Mouse (Mus musculus) erythroblast, adult 5-6 weeks (primary cell): ENCODE measurements around the gene Ufsp1. TPM values are rescaled to one million over a fixed set of nuclear protein-coding genes. Genes with fewer than 3 reads are reported as not detected.
"Not testable (repeated sequence)": the region's sequence is repeated elsewhere in the genome, so short reads cannot be mapped to it uniquely, and the experiment has no call there.

Source experiments
- ATAC-seq: replicated peaks from 2 replicates; pipeline ENCODE4 v1.8.0; 2016; ENCODE audit warnings: moderate number of reproducible peaks, mild to moderate bottlenecking, moderate TSS enrichment, inconsistent platforms; ENCODE audit not compliant: poor library complexity, low FRiP score, severe bottlenecking
- total RNA-seq, 2 experiments: library from RNA; stranded (forward) in 1 of 2; stranded (reverse) in 1 of 2; fragments of 150-400 nt in 1 of 2; fragments of 200-764, 138-1000 nt in 1 of 2; gene quantifications; 2 replicates each; pipeline versions ENCODE4 v1.2.3 to v1.2.4; 2015 to 2017; ENCODE audit warnings: low replicate concordance in 2 of 2

The Ufsp1 gene
- total RNA-seq (2015; ENCODE audit: low replicate concordance): 19.0 and 21.7 TPM in 2 replicates
- total RNA-seq (2017; ENCODE audit: low replicate concordance): 16.6 and 27.9 TPM in 2 replicates

DNA sequence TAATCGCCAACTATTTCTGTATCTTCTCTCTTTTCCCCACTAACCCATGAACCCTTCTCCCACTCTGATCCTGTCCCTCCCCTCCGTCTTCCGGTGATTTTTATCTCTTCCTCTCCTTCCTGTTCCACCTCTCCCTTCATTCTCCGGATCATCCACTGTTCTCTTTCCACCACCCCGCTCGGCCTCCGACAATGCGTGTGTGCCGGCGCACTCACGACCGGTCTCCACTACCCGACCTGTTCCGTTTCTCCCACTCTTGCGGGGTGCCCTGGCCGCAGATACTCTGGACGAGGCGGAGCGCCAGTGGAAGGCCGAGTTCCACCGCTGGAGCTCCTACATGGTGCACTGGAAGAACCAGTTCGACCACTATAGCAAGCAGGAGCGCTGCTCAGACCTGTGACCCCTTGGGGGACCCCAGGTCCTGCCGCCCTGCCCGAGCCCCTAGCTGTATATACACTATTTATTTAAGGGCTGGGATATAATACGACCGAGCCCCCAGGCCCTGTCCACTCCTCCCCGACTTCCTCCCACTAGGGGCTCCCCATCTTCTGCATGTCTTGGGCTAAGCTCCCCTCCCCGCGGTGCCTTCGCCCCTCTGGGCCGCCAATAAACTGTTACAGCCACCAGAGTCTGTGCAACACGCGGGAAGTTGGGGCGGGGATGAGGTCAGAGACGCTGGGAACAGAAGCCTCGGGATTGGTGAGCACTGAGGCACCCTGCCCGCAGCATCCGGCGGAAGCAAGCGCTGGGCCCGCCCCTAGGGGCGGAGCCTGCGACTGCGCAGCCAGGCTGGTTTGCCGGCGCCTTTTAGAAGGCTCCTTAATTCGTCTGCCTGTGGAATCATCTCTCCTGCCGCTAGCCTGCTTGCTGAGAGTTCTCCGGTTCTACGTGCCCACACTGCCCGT, at the start of gene Ufsp1:
Gene Ufsp1 (plus strand): TSS at position 791 of the 905 bp plus-strand sequence.
- peak; percentile 62 for ATAC-seq

DNA sequence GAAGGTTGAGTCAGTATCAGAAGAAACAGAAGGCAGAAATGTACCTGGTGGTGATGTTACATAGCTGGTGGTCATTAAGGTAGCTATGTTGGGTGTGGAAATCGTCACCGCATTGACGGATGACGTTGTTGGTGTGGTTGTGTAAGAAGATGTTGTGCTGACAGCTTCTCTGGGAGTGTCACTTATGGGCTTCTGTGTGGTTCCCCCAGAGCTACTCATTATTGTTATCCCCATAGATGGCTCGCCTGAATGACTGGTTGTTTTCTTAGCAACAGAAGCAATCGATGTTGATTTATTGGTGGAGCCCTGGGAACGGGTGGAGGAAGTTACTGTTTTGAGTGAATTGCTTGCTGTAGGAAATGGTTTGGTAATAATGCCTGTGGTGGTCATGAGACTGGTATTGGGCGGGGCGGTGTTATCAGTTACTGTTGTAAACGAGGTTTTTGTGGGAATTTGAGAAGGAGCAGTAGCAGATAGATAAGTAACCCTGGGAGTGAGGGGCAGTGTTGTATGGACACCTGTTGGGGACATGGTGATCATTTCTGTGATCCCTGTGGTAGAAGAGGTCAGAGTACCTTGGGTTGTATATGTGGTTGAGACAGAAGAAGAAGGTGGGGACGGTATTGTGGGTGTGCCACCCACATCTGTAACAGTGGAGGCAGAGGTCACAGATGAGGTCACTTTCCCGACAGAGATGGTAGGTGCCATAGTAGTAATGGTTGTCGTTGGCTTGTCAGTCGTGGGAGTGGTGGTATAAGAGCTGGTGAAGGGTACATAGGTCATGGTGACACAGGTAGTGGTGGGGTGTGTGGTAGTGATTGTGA, 30.3 kb upstream of the Ufsp1 start:
- ATAC-seq: no peak

DNA sequence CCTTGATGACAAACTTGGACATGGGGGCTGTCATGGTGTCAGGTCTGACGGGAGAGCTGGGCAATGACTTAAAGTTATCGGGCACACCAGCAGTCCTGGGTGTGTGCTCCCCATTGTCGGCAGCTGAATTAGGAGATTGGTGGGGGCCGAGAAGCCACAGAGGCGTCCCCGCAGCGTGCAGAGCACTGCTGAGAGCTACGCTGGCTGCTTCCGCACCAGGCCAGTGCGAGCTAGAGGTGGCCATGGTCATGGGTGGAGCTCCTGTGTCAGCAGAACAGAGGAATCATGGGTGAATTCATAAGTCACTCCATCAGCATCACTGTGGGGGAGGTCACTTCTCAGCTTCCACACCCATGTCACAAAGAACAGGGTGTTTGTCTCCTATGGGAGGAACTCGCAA, 29.6 kb upstream of the Ufsp1 start:
- peak; percentile 35; the same call in 1 of the 2 replicates for ATAC-seq

DNA sequence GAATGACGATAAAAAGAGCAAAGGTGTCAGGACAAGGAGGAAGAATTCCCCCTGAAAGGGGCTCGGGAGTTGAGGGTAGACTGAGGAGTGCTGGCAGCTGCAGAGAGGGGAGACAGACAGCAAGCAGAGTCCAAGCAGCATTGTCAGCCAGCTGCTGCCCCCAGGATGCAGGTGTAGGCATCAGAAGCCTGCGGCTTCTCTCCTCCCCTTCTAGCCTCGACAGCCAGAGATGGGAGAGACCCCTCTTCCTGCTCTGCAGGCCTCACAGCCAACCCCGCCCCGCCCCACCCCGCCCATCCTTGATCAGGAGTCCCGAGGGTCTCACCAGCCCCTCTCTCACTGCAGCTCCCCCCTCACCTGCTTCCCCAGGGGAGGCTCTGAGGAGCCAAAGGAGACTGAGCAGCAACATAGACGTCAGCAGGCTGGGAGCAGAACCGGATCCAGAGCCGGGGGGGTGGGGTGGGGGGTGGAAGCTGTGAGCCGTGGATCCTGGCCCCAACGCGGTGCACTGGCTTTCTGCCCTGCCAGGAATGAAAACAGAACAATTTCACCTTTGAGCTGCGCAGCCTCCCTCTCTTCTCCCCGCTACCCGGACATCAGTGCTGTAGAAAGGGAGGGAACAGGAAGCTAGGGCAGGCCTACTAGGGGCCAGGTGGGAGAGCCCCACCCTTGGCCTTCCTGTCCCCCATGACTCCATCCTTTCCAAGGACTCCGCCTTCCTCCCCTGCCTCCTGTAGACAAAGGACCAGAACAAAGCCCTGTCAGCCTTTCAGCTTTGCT, 26.1 kb upstream of the Ufsp1 start:
- ATAC-seq: no peak

DNA sequence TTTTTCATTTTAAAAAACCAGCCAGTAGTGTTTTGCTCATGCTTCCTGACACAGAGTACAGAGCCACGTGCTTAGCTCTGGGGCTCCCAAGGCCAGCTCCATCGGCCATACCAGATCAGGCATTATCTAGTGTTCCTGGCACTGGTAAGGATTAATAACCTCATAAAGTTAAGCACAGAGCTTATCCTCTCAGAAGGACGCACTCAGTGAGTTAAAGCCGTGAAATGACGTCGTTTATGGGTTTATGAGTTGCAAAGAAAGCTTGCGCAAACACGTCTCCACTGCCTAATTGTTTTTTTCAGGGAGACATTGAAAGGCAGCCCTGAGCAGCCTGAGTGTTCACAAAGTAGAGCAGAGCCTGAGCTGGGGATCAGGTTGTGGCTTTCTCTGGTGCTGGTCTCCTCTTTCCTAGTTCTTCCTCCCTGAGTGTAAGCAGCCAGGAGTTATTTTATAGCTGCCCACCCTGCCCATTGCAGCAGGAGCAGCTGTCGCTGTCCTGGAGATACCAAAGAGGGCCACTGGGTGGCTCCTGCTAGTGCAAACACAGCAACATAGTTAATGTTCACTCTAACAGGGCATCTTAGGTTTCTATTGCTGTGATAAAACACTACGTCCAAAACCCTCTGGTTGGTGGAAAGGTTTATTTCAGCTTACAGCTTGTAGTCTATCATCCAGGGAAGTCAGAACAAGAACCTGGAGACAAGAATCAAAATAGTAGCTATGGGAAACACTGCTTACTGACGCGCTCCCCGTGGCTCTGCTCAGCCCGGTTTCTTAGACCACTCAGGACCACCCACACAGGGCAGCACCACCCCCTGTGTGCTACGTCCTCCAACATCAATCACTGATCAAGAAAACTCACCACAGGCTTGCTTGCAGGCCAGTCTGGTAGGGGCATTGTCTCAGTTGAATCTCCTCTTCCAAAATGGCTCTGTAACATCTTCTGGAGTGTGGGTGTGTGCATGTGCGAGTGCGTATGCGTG, 16.8 kb upstream of the Ufsp1 start:
- no peak for ATAC-seq

DNA sequence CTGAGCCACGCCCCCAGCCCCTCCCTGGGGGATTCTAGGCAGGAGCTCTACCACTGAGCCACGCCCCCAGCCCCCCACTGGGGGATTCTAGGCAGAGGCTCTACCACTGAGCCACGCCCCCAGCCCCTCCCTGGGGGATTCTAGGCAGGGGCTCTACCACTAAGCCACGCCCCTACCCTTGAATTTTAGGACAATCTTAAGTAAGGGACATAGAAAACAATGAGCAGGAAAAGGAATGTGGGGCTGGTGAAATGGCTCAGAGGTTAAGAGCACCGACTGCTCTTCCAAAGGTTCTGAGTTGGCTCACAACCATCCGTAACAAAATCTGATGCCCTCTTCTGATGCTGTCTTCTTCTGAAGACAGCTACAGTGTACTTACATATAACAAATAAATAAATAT, 10.0 kb upstream of the Ufsp1 start:
- not testable (repeated sequence) for ATAC-seq

DNA sequence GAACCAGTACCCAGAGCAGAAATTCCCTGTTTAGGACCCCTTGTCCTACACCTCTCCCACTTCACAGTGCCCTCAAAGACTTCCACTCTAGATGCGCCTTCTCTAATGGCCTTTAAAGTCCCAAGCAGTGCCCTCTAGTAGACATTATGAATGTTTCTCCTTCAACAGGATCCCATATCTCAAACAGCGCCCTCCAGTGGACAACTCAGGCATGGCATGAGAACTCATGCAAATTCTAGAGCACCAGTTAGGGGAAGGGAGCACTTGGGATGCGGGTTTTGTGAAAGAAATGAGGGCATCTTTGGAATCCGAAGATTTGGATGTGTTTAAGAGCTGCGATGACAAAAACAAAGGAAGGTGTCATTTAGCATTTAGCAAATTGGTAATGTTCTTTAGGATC, 9.4 kb upstream of the Ufsp1 start:
- ATAC-seq: no peak

DNA sequence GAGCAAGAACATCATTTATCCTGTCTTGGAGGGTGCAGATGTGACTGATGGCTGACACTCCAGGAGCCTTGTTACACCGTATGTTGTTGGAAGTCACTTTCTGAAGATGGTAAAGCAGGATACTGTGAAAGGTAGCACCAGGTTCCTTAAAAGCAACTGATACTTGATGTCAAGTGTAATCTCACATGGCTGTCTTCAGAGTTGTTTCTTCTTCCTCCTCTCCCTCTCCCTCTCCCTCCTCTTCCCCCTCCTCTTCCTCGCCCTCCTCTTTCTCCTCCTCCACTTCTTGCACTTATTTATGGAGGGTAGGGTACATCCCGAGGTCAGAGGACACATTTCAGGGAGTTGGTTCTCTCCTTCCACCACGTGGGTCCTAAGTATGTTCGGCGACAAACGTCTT, 8.4 kb upstream of the Ufsp1 start:
- ATAC-seq: no peak

DNA sequence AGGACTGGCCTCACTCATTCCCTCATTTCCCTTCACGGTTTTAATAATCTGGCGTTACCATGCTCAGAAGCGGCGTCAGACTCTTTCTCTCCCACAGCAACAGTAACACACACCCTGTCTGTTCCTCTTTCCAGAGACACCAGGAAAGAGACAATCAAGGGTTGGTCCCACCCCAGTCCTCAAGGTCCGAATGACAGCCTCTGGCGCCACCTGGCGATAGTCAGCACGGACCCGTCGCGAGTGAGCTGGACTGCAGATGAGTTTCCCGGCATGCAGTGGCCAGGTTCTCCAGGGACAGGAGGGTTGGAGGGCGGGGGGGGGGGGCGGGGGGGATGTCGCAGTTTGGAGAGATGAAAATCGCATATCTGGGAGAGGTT, 7.8 kb upstream of the Ufsp1 start:
- ATAC-seq: 0 out of 2 replicates have a peak, but pooled peaks have one; percentile 21

DNA sequence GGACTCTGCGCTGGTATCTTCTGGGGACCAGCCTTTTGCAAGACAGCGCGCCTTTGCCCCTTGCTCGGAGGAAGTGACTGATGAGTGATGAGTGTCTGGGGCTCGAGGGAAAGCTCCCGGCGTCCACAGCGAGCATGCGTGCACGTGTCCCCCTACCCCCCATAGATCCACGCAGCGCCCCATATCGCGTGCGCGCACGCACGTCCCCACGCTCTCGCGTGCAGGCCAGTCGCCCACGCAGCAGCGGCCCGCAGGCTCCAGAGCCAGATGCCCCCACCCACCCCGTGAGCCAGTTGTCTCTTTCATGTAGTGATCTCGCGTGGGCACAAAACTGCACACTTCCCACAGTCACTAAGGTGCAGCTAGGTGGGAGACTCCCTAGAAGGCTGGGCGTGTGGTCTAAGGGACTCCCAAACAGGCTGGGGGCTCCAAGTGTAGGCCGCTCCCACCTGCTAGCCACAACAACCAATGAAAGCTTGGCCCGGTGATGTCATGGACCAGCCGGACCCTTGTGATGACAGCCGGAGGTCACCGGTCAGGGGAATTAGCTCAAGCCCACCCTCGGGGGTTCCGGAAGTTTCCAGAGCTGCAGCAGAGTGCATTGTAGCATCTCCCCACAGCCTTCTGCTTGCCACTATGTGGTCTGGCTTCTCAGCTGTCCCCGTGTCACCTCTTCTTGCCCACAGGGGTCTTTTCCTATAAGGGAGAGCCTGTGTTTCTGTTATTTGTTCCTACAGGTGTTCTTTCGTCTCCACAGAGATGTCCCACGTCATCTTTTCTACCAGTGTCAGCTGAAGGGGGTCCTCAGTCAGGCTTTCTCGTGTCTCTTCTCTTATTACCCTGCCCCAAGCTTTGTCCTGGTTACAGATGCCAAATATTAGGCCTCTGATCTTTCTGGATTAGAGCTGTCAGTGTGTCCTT, 7.1 kb upstream of the Ufsp1 start, which contains the start of gene Ache:
Gene Ache (plus strand): TSS at position 488 of the 921 bp plus-strand sequence.
- no peak for ATAC-seq

DNA sequence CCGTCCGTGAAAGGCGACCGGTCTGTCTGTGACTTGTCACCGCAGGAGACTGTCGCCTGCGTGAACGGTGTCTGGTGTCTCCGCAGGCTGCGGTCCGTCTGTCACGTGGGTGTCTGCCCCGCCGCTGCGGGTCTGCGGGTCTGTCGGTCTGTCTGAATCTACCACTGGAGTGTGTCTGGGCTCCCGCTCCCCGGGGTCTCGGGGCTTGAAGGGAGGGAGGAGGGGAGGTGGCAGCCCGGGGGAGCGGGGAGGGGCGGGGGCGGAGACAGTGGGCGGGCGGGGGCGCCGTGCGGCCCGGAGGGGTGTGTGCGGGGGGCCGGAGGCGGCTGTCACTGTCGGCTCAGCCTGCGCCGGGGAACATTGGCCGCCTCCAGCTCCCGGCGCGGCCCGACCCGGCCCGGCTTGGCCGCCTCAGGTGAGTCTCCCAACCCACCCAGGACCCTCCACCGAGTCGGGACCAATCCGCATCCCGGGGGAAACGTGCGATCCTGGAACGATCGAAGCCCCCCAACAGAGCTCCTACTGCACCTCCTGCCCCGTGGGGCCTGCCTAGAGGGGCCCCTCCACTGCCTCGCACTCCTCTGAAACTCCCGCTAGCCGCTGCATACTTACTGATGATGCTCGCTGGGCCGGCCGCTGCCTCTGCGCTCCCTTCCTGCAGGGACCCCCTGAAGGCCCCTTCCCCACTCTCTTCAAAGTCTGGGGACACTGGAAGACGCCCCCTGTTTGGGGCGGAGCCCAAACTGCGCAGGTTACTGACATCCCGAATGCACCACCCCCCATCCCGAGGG, 6.3 kb upstream of the Ufsp1 start:
- ATAC-seq: no peak

DNA sequence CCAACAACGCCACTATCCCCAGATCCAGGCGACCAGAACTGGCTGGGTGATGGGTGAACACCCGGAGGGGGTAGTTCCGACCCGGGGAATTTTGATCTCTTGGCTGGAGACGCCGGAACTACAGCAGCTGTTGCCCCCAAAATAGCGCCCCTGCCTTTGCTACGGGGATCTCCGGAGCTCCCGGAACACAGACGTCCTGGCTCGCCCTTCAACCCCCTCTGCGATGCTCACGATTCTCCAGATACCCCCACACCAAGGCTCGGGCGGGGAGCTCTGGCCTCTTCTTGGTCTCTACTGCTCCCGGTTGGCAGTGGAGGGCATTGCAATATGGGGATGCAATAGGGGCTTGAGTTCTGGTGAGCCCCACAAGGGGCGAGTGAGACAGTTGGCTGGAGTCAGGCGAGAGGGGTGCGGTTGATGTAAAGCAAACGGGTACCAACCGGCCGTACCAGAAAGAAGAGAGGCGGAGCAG, 5.4 kb upstream of the Ufsp1 start:
- ATAC-seq: peak; percentile 38

DNA sequence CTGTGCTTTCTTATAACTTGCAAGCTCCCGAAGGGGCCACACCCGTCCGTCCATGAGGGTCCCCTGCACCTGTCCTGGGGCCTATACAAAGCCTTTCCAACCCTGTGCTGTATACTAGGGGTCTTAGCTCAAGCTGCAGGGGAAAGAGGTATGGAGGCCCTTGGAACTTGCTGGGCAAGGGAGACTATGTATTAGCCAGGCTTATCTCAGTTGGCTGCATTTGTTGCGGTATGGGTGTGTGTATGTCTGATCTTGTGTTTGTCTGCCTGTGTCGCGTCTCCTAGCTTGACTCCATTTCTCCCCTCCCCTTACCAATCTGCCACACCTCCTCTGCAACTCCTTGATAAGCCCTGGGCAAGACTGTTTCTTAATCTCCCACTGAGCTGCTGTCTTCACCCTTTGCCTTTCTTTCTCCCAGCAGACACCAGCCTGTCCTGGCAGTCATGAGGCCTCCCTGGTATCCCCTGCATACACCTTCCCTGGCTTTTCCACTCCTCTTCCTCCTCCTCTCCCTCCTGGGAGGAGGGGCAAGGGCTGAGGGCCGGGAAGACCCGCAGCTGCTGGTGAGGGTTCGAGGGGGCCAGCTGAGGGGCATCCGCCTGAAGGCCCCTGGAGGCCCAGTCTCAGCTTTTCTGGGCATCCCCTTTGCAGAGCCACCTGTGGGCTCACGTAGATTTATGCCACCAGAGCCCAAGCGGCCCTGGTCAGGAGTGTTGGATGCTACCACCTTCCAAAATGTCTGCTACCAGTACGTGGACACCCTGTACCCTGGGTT, 4.7 kb upstream of the Ufsp1 start:
- ATAC-seq: peak; percentile 55

DNA sequence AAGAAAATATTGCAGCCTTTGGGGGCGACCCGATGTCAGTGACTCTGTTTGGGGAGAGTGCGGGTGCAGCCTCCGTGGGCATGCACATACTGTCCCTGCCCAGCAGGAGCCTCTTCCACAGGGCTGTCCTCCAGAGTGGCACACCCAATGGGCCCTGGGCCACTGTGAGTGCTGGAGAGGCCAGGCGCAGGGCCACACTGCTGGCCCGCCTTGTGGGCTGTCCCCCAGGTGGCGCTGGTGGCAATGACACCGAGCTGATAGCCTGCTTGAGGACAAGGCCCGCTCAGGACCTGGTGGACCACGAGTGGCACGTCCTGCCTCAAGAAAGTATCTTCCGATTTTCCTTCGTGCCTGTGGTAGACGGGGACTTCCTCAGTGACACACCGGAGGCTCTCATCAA, 3.8 kb upstream of the Ufsp1 start:
- ATAC-seq: peak; percentile 51

DNA sequence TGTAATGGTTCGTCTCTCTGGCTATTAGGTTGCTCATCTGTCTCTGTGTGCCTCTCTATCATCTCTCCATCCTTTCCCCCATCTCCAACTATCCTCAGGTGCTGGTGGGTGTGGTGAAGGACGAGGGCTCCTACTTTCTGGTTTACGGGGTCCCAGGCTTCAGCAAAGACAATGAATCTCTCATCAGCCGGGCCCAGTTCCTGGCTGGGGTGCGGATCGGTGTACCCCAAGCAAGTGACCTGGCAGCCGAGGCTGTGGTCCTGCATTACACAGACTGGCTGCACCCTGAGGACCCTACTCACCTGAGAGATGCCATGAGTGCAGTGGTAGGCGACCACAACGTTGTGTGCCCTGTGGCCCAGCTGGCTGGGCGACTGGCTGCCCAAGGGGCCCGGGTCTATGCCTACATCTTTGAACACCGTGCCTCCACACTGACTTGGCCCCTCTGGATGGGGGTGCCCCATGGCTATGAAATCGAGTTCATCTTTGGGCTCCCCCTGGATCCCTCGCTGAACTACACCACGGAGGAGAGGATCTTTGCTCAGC, 3.0 kb upstream of the Ufsp1 start:
- no peak for ATAC-seq

DNA sequence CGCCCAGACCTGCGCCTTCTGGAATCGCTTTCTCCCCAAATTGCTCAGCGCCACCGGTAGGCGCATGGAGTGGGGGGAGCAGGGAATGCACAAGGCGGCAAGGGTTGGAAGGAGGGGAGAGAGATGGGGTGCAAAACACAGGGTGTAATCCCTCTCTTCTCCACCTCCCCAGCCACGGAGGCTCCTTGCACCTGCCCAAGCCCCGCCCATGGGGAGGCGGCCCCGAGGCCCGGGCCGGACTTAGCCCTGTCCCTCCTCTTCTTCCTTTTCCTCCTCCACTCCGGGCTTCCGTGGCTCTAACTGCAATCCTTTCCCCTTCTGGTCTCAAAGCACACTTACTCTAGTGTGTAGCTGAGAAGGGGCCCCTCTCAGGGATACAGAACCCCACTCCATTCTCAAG, 1.1 kb upstream of the Ufsp1 start:
- ATAC-seq: peak; percentile 48
